Mouse (Mus musculus): ENCODE measurements around the gene Dmrtb1. TPM values are rescaled to one million over a fixed set of nuclear protein-coding genes. Genes with fewer than 3 reads are reported as not detected.
A peak's percentile ranks its signal among the peaks of the same experiment; 100 is the strongest.

Dmrtb1 gene
- total RNA-seq (2014; rRNA removed), result 4.5 and 8.1 TPM in 2 replicates
- 9.6 and 12.2 TPM in 2 replicates for polyA plus RNA-seq (2015; fragmentation: Nextera tagmentation; extraction: Ambion mirVana)

DNA sequence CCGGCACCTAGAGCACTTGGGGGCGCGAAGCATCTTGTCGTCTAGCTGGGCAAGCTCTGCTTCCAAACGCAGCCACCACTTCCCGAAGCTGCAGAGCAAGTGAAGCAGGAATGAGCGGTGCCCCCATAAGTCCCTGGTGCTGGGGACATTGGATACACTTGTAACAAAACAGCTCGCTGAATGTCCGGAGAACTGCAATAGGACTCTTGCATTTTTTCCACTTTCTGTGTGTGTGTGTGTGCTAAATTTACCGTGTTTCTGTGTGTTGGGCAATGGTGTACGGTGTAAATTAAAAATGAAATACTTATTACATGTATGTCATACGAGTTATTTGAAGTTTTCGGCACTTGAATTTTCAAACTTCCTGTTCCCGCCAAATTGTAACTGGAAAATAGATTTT lies at the start of gene Dmrtb1:
Gene Dmrtb1, minus strand, starts transcription at position 101 of the 400 bp plus-strand sequence.
- 93% methylated on average over 14 of the region's 14 CpGs for WGBS
- Histone ChIP-seq H3K36me3 (ENCODE audit: insufficient read depth, low read length) (no peaks in the 10 kb centered on the region), H3K9ac (replicated peaks; ENCODE audit: low read length) (no peak within 1 kb of the TSS), H3K4me2 (ENCODE audit: low read depth, low read length) (no peak within 1 kb of the TSS), H3K4me1 (ENCODE audit: insufficient read depth, low read length) (peaks cover 20% of the 10 kb centered on the region; the same call in 1 of the 2 replicates), H3K27ac (no peak within 1 kb of the TSS), H3K4me3 (ENCODE audit: low read length) (no peak within 1 kb of the TSS), H3K9me3 (ENCODE audit: low read length) (no peaks in the 10 kb centered on the region), H3K27me3 (ENCODE audit: insufficient read depth, low read length) (no peaks in the 10 kb centered on the region)
- ATAC-seq (no peak), DNase-seq (ENCODE audit: low spot score) (no peak)
- no peak for TF ChIP-seq CTCF (IDR thresholded peaks at IDR 0.05; ENCODE audit: low read depth)

DNA sequence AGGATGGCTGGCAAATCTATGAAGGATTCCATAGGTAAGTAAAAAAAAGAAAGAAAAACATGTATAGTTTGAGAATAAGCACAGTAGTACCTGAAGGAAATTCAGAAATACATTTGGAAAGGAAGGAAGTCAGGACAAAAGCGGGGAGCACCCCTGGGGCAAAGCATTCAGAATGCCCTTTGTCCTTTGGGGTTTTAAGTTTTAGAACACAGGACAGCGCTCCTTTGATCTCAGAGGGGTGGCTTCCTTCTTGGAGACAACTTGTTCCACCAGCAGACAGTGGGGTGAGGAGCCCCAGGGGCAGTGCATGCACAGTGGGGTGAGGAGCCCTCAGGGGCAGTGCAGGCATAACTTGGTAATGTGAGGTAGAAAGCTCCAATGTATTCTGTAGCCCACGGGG lies 49.6 kb upstream of the Dmrtb1 start:
- Histone ChIP-seq H3K36me3 (ENCODE audit: insufficient read depth, low read length) (no peaks in the 10 kb centered on the region), H3K4me3 (ENCODE audit: low read length) (no peak overlapping the region), H3K27me3 (ENCODE audit: insufficient read depth, low read length) (no peaks in the 10 kb centered on the region; the same call in 1 of the 2 replicates), H3K4me2 (ENCODE audit: low read depth, low read length) (no peak overlapping the region), H3K4me1 (ENCODE audit: insufficient read depth, low read length) (peaks cover 8% of the 10 kb centered on the region; the same call in 1 of the 2 replicates), H3K9ac (replicated peaks; ENCODE audit: low read length) (no peak overlapping the region), H3K27ac (no peak overlapping the region), H3K9me3 (ENCODE audit: low read length) (no peaks in the 10 kb centered on the region)
- ATAC-seq (no peak), DNase-seq (ENCODE audit: low spot score) (no peak)
- WGBS, result 30% methylated on average over 3 of the region's 3 CpGs
- TF ChIP-seq CTCF (IDR thresholded peaks at IDR 0.05; ENCODE audit: low read depth), result no peak

DNA sequence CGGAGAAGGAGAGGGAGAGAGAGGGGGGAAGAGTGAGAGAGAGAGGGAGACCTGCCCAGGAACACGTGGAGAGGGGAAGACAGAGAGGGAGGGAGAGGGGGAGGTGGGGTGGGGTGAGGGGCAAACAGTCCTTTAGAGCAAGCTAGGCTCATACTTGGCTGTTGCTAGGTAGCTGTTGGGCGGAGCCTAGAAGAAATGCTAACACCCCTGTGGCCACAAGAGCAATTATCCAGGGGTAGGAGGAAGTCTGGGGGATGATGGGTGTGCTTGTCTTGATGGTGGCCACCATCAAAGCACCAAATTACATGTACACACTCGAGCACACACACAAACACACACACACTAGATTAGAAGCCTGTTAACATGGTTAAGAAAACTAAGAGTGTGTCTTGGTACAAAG lies 48.6 kb upstream of the Dmrtb1 start:
- H3K4me1 ChIP-seq (ENCODE audit: insufficient read depth, low read length), result peaks cover 8% of the 10 kb centered on the region; the same call in 1 of the 2 replicates
- H3K27ac ChIP-seq, result peak overlapping the region; percentile 15; the same call in 1 of the 2 replicates
- H3K4me2 ChIP-seq (ENCODE audit: low read depth, low read length), result no peak overlapping the region
- ATAC-seq (no peak), DNase-seq (ENCODE audit: low spot score) (no peak)
- 36% methylated on average over 4 of the region's 4 CpGs for WGBS
- no peak overlapping the region for H3K4me3 ChIP-seq (ENCODE audit: low read length)
- H3K36me3 ChIP-seq (ENCODE audit: insufficient read depth, low read length), result no peaks in the 10 kb centered on the region
- H3K9ac ChIP-seq (replicated peaks; ENCODE audit: low read length), result no peak overlapping the region
- H3K9me3 ChIP-seq (ENCODE audit: low read length), result no peaks in the 10 kb centered on the region
- no peak for TF ChIP-seq CTCF (IDR thresholded peaks at IDR 0.05; ENCODE audit: low read depth)
- no peaks in the 10 kb centered on the region; the same call in 1 of the 2 replicates for H3K27me3 ChIP-seq (ENCODE audit: insufficient read depth, low read length)

GRCm38 (mm10) chr4:107732182-107732581 lies 48.2 kb upstream of the Dmrtb1 start:
- Histone ChIP-seq H3K9me3 (ENCODE audit: low read length) (no peaks in the 10 kb centered on the region), H3K4me2 (ENCODE audit: low read depth, low read length) (no peak overlapping the region), H3K27me3 (ENCODE audit: insufficient read depth, low read length) (no peaks in the 10 kb centered on the region; the same call in 1 of the 2 replicates), H3K9ac (replicated peaks; ENCODE audit: low read length) (no peak overlapping the region), H3K27ac (no peak overlapping the region), H3K4me1 (ENCODE audit: insufficient read depth, low read length) (peaks cover 8% of the 10 kb centered on the region; the same call in 1 of the 2 replicates), H3K36me3 (ENCODE audit: insufficient read depth, low read length) (no peaks in the 10 kb centered on the region), H3K4me3 (ENCODE audit: low read length) (no peak overlapping the region)
- DNase-seq (ENCODE audit: low spot score), result no peak
- no peak for ATAC-seq
- WGBS, result 35% methylated on average over 4 of the region's 4 CpGs
- TF ChIP-seq CTCF (IDR thresholded peaks at IDR 0.05; ENCODE audit: low read depth), result no peak

DNA sequence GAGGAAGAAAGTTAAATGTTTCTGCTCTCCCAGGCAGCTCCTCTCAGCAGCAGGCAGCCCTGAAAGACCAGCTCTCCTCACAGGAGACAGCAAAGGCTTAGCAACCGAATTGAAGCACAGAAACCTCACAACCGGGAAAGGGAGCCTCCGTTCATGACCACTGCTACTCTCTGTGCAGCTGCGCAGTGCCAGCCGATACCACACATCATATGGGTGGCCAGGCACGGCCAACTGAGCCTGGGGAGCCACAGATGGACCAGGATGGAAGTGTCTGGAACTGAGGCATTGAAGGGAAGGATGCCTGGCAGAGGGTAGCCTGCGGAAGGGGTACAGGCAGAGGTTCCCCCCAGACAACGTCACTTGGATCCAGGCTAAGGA lies 47.0 kb upstream of the Dmrtb1 start:
- Histone ChIP-seq H3K27ac (peak overlapping the region; percentile 33; the same call in 1 of the 2 replicates), H3K4me3 (ENCODE audit: low read length) (no peak overlapping the region), H3K36me3 (ENCODE audit: insufficient read depth, low read length) (no peaks in the 10 kb centered on the region), H3K4me1 (ENCODE audit: insufficient read depth, low read length) (peaks cover 8% of the 10 kb centered on the region; the same call in 1 of the 2 replicates), H3K4me2 (ENCODE audit: low read depth, low read length) (no peak overlapping the region), H3K9me3 (ENCODE audit: low read length) (no peaks in the 10 kb centered on the region), H3K9ac (replicated peaks; ENCODE audit: low read length) (no peak overlapping the region; the same call in 1 of the 2 replicates), H3K27me3 (ENCODE audit: insufficient read depth, low read length) (no peaks in the 10 kb centered on the region; the same call in 1 of the 2 replicates)
- ATAC-seq (peak; percentile 73), DNase-seq (ENCODE audit: low spot score) (no peak)
- no peak for TF ChIP-seq CTCF (IDR thresholded peaks at IDR 0.05; ENCODE audit: low read depth)
- 23% methylated on average over 8 of the region's 8 CpGs for WGBS

- H3K9me3 ChIP-seq (ENCODE audit: low read length), result no peaks in the 10 kb centered on the region
- no peak overlapping the region for H3K4me2 ChIP-seq (ENCODE audit: low read depth, low read length)
- H3K9ac ChIP-seq (replicated peaks; ENCODE audit: low read length), result no peak overlapping the region
- no peak for TF ChIP-seq CTCF (IDR thresholded peaks at IDR 0.05; ENCODE audit: low read depth)
- no peaks in the 10 kb centered on the region; the same call in 1 of the 2 replicates for H3K27me3 ChIP-seq (ENCODE audit: insufficient read depth, low read length)
- peaks cover 8% of the 10 kb centered on the region; the same call in 1 of the 2 replicates for H3K4me1 ChIP-seq (ENCODE audit: insufficient read depth, low read length)
- H3K4me3 ChIP-seq (ENCODE audit: low read length), result no peak overlapping the region
- H3K36me3 ChIP-seq (ENCODE audit: insufficient read depth, low read length), result no peaks in the 10 kb centered on the region
- WGBS, result 52% methylated on average over 15 of the region's 15 CpGs
- ATAC-seq, result no peak
- H3K27ac ChIP-seq, result no peak overlapping the region; the same call in 1 of the 2 replicates
- no peak for DNase-seq (ENCODE audit: low spot score)
These were observed 46.5 kb upstream of the Dmrtb1 start for GRCm38 (mm10) chr4:107730391-107731087.

- Histone ChIP-seq H3K4me3 (ENCODE audit: low read length) (no peak overlapping the region), H3K4me2 (ENCODE audit: low read depth, low read length) (no peak overlapping the region), H3K9me3 (ENCODE audit: low read length) (no peaks in the 10 kb centered on the region), H3K9ac (replicated peaks; ENCODE audit: low read length) (no peak overlapping the region), H3K4me1 (ENCODE audit: insufficient read depth, low read length) (no peaks in the 10 kb centered on the region), H3K27ac (no peak overlapping the region), H3K27me3 (ENCODE audit: insufficient read depth, low read length) (no peaks in the 10 kb centered on the region), H3K36me3 (ENCODE audit: insufficient read depth, low read length) (no peaks in the 10 kb centered on the region)
- ATAC-seq (no peak), DNase-seq (ENCODE audit: low spot score) (no peak)
- WGBS, result 43% methylated on average over 9 of the region's 9 CpGs
- no peak for TF ChIP-seq CTCF (IDR thresholded peaks at IDR 0.05; ENCODE audit: low read depth)
These were observed 41.4 kb upstream of the Dmrtb1 start for GRCm38 (mm10) chr4:107725432-107725831.

Measured in hindbrain, postnatal 0 days (tissue).